Mouse (Mus musculus) liver, embryonic 16.5 days (tissue): ENCODE data around the gene Pik3r6. TPM values are rescaled to one million over a fixed set of nuclear protein-coding genes. Genes with fewer than 3 reads are reported as not detected.

Experiments
- ATAC-seq: fragments of 200-750 bp; cut with Nextera tagmentation; 2 replicates; pipeline ENCODE4 v1.8.0; 2017; ENCODE audit warnings: low read depth, mild to moderate bottlenecking, moderate number of reproducible peaks, moderate library complexity
- H3K27ac ChIP-seq: fragments of 300-500 bp; sonication (generic); 2 replicates; pipeline ENCODE4 v1.5.1; 2014; ENCODE audit warnings: mild to moderate bottlenecking, low read length
- H3K27me3 ChIP-seq: fragments of 300-500 bp; sonication (generic); 2 replicates; pipeline ENCODE4 v1.6.1; 2014; ENCODE audit warnings: low read depth, low read length, mixed read lengths; ENCODE audit not compliant: control insufficient read depth, insufficient read depth
- H3K36me3 ChIP-seq: fragments of 300-500 bp; sonication (generic); 2 replicates; pipeline ENCODE4 v1.6.1; 2014; ENCODE audit warnings: mild to moderate bottlenecking; ENCODE audit not compliant: control insufficient read depth, insufficient read depth
- H3K4me1 ChIP-seq: fragments of 300-500 bp; sonication (generic); 2 replicates; pipeline ENCODE4 v1.6.1; 2014; ENCODE audit warnings: low read depth, low read length, mixed read lengths; ENCODE audit not compliant: control insufficient read depth
- H3K4me2 ChIP-seq: fragments of 300-500 bp; sonication (generic); 2 replicates; pipeline ENCODE4 v1.6.1; 2014; ENCODE audit warnings: low read depth, low read length, mixed read lengths
- H3K4me3 ChIP-seq: fragments of 300-500 bp; sonication (generic); 2 replicates; pipeline ENCODE4 v1.5.1; 2014; ENCODE audit warnings: low read depth, mild to moderate bottlenecking, low read length
- H3K9ac ChIP-seq: fragments of 300-500 bp; sonication (generic); 2 replicates; pipeline ENCODE4 v1.6.1; 2014; ENCODE audit warnings: low read depth, low read length
- H3K9me3 ChIP-seq: fragments of 300-500 bp; sonication (generic); replicated peaks from 2 replicates; pipeline ENCODE4 v1.6.1; 2016; ENCODE audit warnings: low read length; ENCODE audit not compliant: control insufficient read depth
- WGBS: fragments of 180-500 bp; shearing (Covaris S2); extraction: QIAGEN DNeasy Blood & Tissue Kit; methylation state at CpG from one replicate; pipeline ENCODE4 v1.1.7; 2014; ENCODE audit not compliant: insufficient replicate concordance; 5-methylcytosine and 5-hydroxymethylcytosine counted together
- polyA plus RNA-seq: library from polyadenylated mRNA; unstranded; fragments of >200 nt; fragmentation: Nextera tagmentation; extraction: Ambion mirVana; gene quantifications from 2 replicates; pipeline ENCODE4 v1.2.1, GENCODE M21; 2015

Gene Pik3r6
- polyA plus RNA-seq, 1 experiment from 2014 or later, result 2.8 TPM

DNA sequence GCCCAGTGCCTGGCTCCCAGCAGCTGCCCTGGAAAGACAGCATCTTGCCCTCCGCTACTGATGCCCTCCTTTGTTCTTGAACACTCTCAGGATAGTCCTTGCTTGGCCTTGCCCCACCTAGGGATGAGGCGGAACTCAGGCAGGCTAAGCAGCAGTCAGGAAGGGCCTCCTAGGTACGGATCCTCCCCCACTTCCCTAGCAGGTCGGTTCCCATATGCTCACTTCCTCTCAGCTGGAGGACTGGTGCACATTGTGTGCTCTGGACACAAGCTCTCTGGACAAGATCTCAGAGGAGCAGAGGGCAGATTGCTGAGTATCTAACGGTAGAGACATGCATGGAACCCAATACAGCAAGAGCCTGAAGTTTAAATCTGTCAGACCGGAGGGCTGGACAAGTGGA, 5.7 kb upstream of the Pik3r6 start:
- Histone ChIP-seq H3K9me3 (no peaks in the 10 kb centered on the region), H3K27me3 (no peaks in the 10 kb centered on the region), H3K4me1 (peaks cover 3% of the 10 kb centered on the region), H3K36me3 (no peaks in the 10 kb centered on the region), H3K9ac (no peak overlapping the region), H3K4me2 (no peak overlapping the region), H3K4me3 (no peak overlapping the region), H3K27ac (no peak overlapping the region)
- no peak for ATAC-seq
- WGBS, result 38% methylated on average over 6 of the region's 6 CpGs

DNA sequence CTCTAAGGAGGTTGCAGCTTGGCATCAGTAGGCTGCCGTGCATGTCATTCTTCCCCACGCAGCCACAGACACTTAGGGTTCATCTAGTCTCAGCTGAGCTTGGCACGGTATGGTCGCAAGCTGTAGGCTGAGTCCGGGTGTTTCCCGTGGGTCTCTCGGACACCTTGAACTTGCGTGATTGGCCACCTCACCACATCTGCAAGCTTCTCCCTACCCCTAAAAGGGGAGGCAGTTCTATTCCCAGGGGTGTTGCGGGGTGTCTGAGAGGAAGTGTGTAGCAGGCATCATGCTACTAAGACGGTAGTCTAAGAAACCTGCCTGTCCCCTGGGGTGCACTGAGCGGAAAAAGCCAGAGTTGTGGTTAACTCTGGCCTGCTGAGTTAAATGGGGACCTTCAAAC, 4.3 kb upstream of the Pik3r6 start:
- ATAC-seq, result no peak
- no peak overlapping the region for H3K27ac ChIP-seq
- peaks cover 3% of the 10 kb centered on the region for H3K4me1 ChIP-seq
- H3K4me2 ChIP-seq, result no peak overlapping the region
- no peaks in the 10 kb centered on the region for H3K9me3 ChIP-seq
- H3K9ac ChIP-seq, result no peak overlapping the region
- WGBS, result 69% methylated on average over 11 of the region's 11 CpGs
- H3K36me3 ChIP-seq, result no peaks in the 10 kb centered on the region
- H3K27me3 ChIP-seq, result no peaks in the 10 kb centered on the region
- no peak overlapping the region for H3K4me3 ChIP-seq

DNA sequence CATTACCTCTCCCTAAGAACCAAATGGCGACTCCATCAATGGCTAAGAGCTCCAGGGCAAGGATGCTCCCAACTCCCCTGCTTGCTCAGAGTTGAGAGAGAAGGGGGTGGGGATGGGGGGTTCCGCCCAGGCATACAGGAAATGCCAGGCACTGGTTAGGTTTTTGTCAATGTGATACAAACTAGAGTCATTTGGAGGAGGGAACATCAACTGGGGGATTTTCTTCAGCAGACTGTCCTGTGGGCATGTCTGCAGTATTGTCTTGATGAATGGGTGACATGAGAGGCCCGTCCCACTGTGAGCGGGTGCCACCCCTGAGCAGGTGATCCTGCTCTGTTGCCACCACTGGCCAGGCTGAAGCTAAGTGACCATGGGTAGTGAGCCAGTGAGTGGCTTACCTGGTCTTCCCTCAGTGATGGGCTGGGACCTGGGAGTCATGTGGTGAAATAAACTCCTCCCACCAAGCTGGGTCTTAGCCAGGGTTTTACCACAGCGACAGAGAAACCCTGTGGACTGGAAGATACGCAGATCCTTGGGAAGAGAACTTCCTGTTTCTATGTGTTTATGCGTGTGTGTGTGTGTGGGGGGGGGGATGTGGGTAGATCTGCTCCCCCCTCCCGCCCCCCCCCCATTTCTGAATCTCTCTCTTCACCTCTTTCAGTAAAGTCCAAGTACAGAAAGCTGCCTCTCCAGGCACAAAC, 3.7 kb upstream of the Pik3r6 start:
- H3K9me3 ChIP-seq, result no peaks in the 10 kb centered on the region
- no peak for ATAC-seq
- no peak overlapping the region for H3K4me3 ChIP-seq
- H3K27ac ChIP-seq, result no peak overlapping the region
- 46% methylated on average over 7 of the region's 8 CpGs for WGBS
- no peak overlapping the region for H3K9ac ChIP-seq
- no peak overlapping the region for H3K4me2 ChIP-seq
- H3K27me3 ChIP-seq, result no peaks in the 10 kb centered on the region
- peaks cover 3% of the 10 kb centered on the region for H3K4me1 ChIP-seq
- H3K36me3 ChIP-seq, result no peaks in the 10 kb centered on the region

DNA sequence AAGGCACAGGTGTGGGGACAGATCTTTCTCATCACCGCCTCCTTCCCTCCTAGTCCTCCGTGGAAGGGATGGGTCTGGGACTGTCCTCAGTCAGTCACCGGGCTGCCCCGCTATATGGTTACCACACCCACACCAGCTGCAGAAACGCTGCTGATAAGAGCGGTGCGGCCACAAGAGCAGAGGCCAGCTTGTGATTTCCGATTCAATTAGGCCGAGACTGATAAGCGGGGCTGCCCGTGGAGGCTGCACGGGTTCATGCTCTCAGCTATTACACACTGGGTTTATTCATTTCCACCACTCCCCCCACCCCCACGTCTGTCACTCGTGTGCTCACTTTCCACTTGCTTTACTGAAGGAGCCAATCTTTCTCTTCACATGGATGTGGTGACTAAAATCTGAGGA, 1.9 kb upstream of the Pik3r6 start:
- Histone ChIP-seq H3K9ac (no peak overlapping the region), H3K36me3 (no peaks in the 10 kb centered on the region), H3K27ac (no peak overlapping the region), H3K4me2 (no peak overlapping the region), H3K27me3 (no peaks in the 10 kb centered on the region), H3K4me3 (no peak overlapping the region), H3K9me3 (no peaks in the 10 kb centered on the region), H3K4me1 (peaks cover 3% of the 10 kb centered on the region)
- WGBS, result 11% methylated on average over 14 of the region's 14 CpGs
- ATAC-seq, result peak; percentile 38; the same call in 1 of the 2 replicates

DNA sequence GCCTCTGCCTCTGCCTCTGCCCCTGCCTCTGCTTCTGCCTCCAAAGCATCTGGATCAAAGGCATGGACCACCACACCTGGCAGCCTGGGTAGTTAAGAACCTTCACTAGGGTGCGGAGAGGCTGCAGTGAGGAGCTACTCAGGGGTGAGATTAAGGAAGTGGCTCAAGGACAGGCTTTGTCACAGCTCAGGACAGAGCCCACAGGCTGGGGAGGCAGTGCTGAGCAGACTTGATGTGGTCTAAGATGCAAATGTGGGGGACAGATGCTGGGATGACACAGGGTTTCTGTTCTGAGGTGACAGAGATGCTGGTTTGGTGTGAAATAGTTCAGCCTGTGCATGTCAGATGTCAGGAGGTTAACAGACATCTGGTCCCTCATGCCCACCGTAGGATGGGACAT, 411 bp upstream of the Pik3r6 start:
- no peak overlapping the region for H3K27ac ChIP-seq
- WGBS, result 34% methylated on average over 2 of the region's 2 CpGs
- H3K4me3 ChIP-seq, result no peak overlapping the region
- H3K4me2 ChIP-seq, result no peak overlapping the region
- ATAC-seq, result peak; percentile 38; the same call in 1 of the 2 replicates
- no peaks in the 10 kb centered on the region for H3K36me3 ChIP-seq
- H3K4me1 ChIP-seq, result peaks cover 3% of the 10 kb centered on the region
- no peaks in the 10 kb centered on the region for H3K9me3 ChIP-seq
- H3K9ac ChIP-seq, result no peak overlapping the region
- no peaks in the 10 kb centered on the region for H3K27me3 ChIP-seq

DNA sequence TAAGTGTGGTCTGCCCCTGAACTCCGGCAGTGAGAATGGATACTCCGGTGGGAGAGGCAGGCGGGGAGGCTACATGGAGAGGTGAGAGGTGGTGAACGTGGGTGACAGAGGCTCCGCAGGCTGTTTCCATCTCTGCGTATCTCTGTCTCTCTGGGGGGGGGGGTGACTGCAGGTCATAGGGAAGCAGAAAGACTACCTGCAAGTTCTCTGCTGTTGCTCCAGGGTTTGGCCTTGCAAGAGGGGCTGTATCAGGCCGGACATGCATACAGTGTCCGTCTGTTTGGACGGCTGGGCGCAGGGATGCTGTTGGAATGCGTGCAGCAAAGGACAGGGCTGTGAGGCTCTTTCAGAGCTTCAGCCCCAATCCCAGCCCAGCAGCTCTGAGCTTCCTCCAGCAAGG, 2.1 kb downstream of the Pik3r6 start:
- 64% methylated on average over 11 of the region's 11 CpGs for WGBS
- Histone ChIP-seq H3K4me3 (no peak overlapping the region), H3K9me3 (no peaks in the 10 kb centered on the region), H3K27ac (no peak overlapping the region), H3K4me1 (peaks cover 3% of the 10 kb centered on the region), H3K27me3 (no peaks in the 10 kb centered on the region), H3K9ac (no peak overlapping the region), H3K36me3 (no peaks in the 10 kb centered on the region), H3K4me2 (no peak overlapping the region)
- ATAC-seq, result no peak

DNA sequence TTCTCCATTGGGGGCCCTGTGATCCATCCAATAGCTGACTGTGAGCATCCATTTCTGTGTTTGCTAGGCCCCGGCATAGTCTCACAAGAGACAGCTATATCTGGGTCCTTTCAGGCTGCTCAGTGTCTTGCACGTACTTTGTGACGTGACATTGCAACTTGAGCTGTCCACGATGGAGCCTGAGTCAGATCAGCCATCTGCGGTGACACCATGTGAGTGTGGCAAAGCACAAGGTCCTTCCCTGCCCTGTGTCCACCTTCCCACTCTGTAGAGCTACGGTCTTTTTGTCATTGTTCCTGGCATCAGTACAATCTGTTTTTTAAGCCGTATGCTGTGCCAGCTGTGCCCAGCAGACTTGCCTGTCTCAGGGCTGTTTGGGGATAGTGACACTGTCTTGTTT, 4.4 kb downstream of the Pik3r6 start:
- Histone ChIP-seq H3K4me1 (no peaks in the 10 kb centered on the region), H3K9me3 (no peaks in the 10 kb centered on the region), H3K9ac (no peak overlapping the region), H3K4me3 (no peak overlapping the region), H3K4me2 (no peak overlapping the region), H3K27ac (no peak overlapping the region), H3K36me3 (no peaks in the 10 kb centered on the region), H3K27me3 (no peaks in the 10 kb centered on the region)
- no peak for ATAC-seq
- 75% methylated on average over 7 of the region's 7 CpGs for WGBS

DNA sequence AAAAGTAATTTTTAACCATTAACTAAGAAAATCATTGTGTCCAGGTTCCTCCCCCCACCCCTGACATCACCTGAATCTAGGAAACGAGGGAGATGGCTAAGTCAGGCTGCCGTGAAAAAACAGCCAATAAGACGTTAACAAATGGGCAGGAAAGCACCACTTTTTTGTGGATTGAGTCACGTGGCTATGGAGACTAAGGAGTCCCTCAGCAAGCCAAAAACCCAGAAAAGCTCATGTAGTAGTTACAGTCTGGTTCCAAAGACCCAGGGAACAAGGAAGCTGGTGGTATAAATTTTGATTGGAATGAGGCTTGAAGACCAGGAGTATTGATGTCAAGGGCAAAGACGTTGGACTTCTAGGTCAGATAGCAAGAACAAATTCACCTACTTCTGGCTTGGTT, 5.8 kb downstream of the Pik3r6 start:
- ATAC-seq, result no peak
- H3K27me3 ChIP-seq, result no peaks in the 10 kb centered on the region
- no peak overlapping the region for H3K27ac ChIP-seq
- H3K9ac ChIP-seq, result no peak overlapping the region
- H3K4me2 ChIP-seq, result no peak overlapping the region
- H3K9me3 ChIP-seq, result no peaks in the 10 kb centered on the region
- H3K4me3 ChIP-seq, result no peak overlapping the region
- H3K4me1 ChIP-seq, result no peaks in the 10 kb centered on the region
- WGBS, result 40% methylated on average over 5 of the region's 5 CpGs
- H3K36me3 ChIP-seq, result no peaks in the 10 kb centered on the region

DNA sequence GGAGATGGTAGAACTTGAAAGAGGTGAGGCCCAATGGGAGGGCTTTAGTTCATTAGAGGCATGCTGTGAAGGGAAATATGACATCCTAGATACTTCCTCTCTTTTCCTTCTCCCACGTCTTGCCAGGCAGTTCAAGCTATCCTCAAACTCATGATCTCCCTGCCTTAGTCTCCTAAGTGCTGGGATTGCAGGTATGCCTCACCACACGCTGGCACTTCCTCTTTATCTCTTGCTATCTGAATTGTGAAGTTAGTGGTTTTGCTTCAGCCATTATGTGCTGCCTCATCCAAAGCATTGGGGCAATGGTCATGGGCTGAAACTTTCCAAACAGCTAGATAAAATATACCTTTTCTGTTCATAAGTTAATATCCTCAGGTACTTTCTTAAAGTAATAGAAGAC, 6.4 kb downstream of the Pik3r6 start:
- H3K4me3 ChIP-seq, result no peak overlapping the region
- WGBS, result 12% methylated on average over 2 of the region's 2 CpGs
- no peak for ATAC-seq
- H3K27me3 ChIP-seq, result no peaks in the 10 kb centered on the region
- H3K9me3 ChIP-seq, result no peaks in the 10 kb centered on the region
- no peak overlapping the region for H3K9ac ChIP-seq
- H3K27ac ChIP-seq, result no peak overlapping the region
- no peak overlapping the region for H3K4me2 ChIP-seq
- no peaks in the 10 kb centered on the region for H3K36me3 ChIP-seq
- H3K4me1 ChIP-seq, result no peaks in the 10 kb centered on the region
